ENCODE assay signal across 24 mouse cellular contexts in the genomic region with DNA sequence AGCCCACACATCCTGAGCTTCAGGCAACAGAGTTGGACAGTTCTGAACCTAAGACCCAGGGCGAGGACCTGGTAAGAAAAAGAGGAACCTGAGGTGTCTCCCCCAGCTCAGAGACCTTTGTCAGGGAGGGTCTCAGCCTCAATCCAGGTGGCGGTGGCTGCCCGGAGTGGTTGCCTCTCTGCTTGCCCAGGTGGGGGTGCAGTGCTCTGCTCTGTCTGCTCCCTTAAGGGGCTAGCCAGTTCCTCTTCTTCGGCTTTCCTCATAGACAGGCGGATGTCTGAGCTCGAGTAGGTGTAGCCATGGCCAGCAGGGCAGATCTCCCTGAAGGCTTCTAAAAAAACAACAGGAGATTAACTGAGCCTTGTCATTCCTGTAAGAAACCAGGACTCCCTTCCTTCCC.
"Had no signal": no experiment of that assay in that cellular context is flagged by ENCODE, and none has a peak within 500 bp of the region (broad histone marks: within the 10 kb centered on the region; RNA-seq: fewer than 3 reads in every experiment).

No protein-coding gene starts in this region.

- H3K36me3 ChIP-seq: kidney, embryonic 15.5 days; limb, embryonic 10.5 days; limb, embryonic 13.5 days; liver, embryonic 12.5 days; liver, embryonic 15.5 days; lung, embryonic 15.5 days; midbrain, embryonic 12.5 days; midbrain, embryonic 15.5 days; neural tube, embryonic 13.5 days had no signal

- H3K4me1 ChIP-seq: liver, embryonic 12.5 days; liver, embryonic 15.5 days; midbrain, embryonic 12.5 days; midbrain, embryonic 15.5 days; neural tube, embryonic 13.5 days had no signal

- H3K27ac ChIP-seq: kidney, embryonic 15.5 days; left cerebral cortex, adult 2 months; limb, embryonic 10.5 days; limb, embryonic 13.5 days; liver, embryonic 12.5 days; liver, embryonic 15.5 days; lung, embryonic 15.5 days; midbrain, embryonic 12.5 days; midbrain, embryonic 15.5 days; neural tube, embryonic 13.5 days had no signal

- ATAC-seq: intestine, postnatal 0 days; liver, embryonic 12.5 days; midbrain, embryonic 15.5 days had no signal

- H3K9me3 ChIP-seq: kidney, embryonic 15.5 days; limb, embryonic 10.5 days; limb, embryonic 13.5 days; liver, embryonic 12.5 days; liver, embryonic 15.5 days; lung, embryonic 15.5 days; midbrain, embryonic 12.5 days; midbrain, embryonic 15.5 days; neural tube, embryonic 13.5 days had no signal

- H3K27me3 ChIP-seq: kidney, embryonic 15.5 days; limb, embryonic 13.5 days; lung, embryonic 15.5 days; midbrain, embryonic 12.5 days; midbrain, embryonic 15.5 days; neural tube, embryonic 13.5 days had no signal

- H3K4me2 ChIP-seq: kidney, embryonic 15.5 days; limb, embryonic 13.5 days; liver, embryonic 12.5 days; liver, embryonic 15.5 days; lung, embryonic 15.5 days; midbrain, embryonic 12.5 days; midbrain, embryonic 15.5 days; neural tube, embryonic 13.5 days had no signal

- H3K4me3 ChIP-seq: kidney, embryonic 15.5 days; left cerebral cortex, adult 2 months; limb, embryonic 10.5 days; limb, embryonic 13.5 days; liver, embryonic 12.5 days; liver, embryonic 15.5 days; lung, embryonic 15.5 days; midbrain, embryonic 12.5 days; midbrain, embryonic 15.5 days; neural tube, embryonic 13.5 days had no signal

- DNase-seq: kidney, adult 2 months; kidney, postnatal 10 days; kidney, postnatal 36 days; layer of hippocampus, postnatal 36 days; liver; lung, adult 18-20 months; lung, postnatal 10 days; lung, postnatal 36 days; right cerebral cortex, adult 18-20 months; right cerebral cortex, postnatal 14 days; right cerebral cortex, postnatal 4 days; thymus, adult 18-20 months; thymus, postnatal 14 days had no signal

- H3K9ac ChIP-seq: kidney, embryonic 15.5 days; limb, embryonic 13.5 days; liver, embryonic 12.5 days; liver, embryonic 15.5 days; lung, embryonic 15.5 days; midbrain, embryonic 12.5 days; midbrain, embryonic 15.5 days; neural tube, embryonic 13.5 days had no signal
